Mouse (Mus musculus) cerebellum, postnatal 4 days (tissue): ENCODE data around the gene AI854703.
"Not testable (repeated sequence)": the region's sequence is repeated elsewhere in the genome, so short reads cannot be mapped to it uniquely, and the experiment has no call there.

Source experiments
- DNase-seq, 2 experiments: peaks; one replicate each; pipeline ENCODE4 v3.0.0; 2022; ENCODE audit warnings: low spot score in 2 of 2, mixed read lengths in 1 of 2

Gene AI854703

DNA sequence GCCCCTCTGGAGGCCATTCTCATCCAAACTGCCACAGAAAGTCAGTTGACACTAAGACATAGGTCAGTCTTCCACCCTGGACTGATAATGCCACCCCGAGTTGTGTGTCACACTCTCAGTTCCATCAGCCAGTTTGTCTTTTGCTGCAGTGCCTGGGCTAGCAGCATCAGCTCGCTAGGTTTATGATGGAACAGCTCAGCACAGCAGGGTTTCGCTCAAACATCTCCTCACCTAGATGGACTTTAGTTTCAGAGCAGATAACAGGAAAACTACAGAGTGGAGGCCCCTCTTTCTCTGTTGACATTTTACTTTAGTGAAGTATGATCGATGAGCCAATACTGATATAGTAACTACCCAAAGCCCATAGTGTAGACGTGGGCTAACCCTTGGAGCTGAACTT, 11.8 kb upstream of the AI854703 start:
- DNase-seq = no peak

DNA sequence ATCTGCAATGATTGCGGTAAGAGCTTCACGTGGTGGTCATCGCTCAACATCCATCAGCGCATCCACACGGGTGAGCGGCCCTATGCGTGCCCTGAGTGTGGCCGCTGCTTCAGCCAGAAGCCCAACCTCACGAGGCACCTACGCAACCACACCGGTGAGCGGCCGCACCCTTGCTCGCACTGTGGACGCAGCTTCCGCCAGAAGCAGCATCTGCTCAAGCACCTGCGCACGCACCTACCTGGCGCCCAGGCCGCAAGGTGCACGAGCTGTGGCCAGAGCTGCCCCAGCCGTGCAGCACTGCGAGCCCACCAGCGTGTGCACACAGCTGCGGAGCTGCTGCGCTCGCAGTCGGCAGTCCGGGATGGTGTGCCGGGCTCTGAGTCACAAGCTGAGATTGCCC, 6.5 kb upstream of the AI854703 start:
- DNase-seq = no peak

GRCm38 (mm10) chr6:48622186-48622843, 4.2 kb upstream of the AI854703 start:
- DNase-seq = not testable (repeated sequence)

- no peak for DNase-seq
Observed at GRCm38 (mm10) chr6:48623460-48623859, 3.1 kb upstream of the AI854703 start.

GRCm38 (mm10) chr6:48626984-48627383, 420 bp downstream of the AI854703 start:
- peak in 1 of 2 experiments; percentile 44 for DNase-seq

- no peak for DNase-seq
Observed at GRCm38 (mm10) chr6:48627511-48627924, 954 bp downstream of the AI854703 start.

GRCm38 (mm10) chr6:48628377-48628776, 1.8 kb downstream of the AI854703 start:
- DNase-seq = no peak

GRCm38 (mm10) chr6:48628808-48629660, 2.5 kb downstream of the AI854703 start:
- DNase-seq = peak in 1 of 2 experiments; percentile 40

- no peak for DNase-seq
Observed at GRCm38 (mm10) chr6:48629661-48630034, 3.1 kb downstream of the AI854703 start.

DNA sequence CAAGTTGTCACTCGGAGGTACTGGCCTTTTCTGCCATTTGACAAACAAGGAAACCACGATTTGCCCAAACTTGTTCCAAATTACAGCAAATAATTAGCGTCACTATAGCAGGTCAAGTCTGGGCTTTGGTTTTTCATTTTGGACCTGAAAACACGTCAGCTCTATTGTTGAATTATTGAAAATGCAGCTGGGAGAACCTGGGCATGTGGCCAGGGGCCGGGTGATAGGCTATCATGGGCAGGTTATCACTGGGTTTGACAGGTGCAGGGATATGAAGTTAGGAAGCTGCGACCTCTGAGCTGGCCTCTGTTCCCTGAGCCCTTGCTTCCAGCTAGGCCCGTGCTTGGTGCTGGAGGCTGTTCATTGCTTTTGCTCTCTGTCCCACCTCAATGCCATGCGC, 4.3 kb downstream of the AI854703 start:
- no peak for DNase-seq

- DNase-seq = no peak
Observed at GRCm38 (mm10) chr6:48635105-48635504, 8.5 kb downstream of the AI854703 start.

GRCm38 (mm10) chr6:48636515-48636914, 10.0 kb downstream of the AI854703 start:
- no peak for DNase-seq

GRCm38 (mm10) chr6:48637811-48638500, 11.4 kb downstream of the AI854703 start:
- no peak for DNase-seq

- DNase-seq = no peak
Observed at GRCm38 (mm10) chr6:48638553-48638952, 12.0 kb downstream of the AI854703 start.

GRCm38 (mm10) chr6:48641391-48641790, 14.8 kb downstream of the AI854703 start:
- no peak for DNase-seq

GRCm38 (mm10) chr6:48642764-48643292, 16.3 kb downstream of the AI854703 start:
- peak in 1 of 2 experiments; percentile 21 for DNase-seq

GRCm38 (mm10) chr6:48645660-48646308, 19.2 kb downstream of the AI854703 start:
- DNase-seq = peak in 1 of 2 experiments; percentile 64

- no peak for DNase-seq
Observed at GRCm38 (mm10) chr6:48646309-48646690, 19.7 kb downstream of the AI854703 start.

- DNase-seq = no peak
Observed at GRCm38 (mm10) chr6:48646995-48647394, 20.4 kb downstream of the AI854703 start, which contains the start of gene Gimap8. TSS of gene Gimap8 (plus strand) at chr6:48647234.

DNA sequence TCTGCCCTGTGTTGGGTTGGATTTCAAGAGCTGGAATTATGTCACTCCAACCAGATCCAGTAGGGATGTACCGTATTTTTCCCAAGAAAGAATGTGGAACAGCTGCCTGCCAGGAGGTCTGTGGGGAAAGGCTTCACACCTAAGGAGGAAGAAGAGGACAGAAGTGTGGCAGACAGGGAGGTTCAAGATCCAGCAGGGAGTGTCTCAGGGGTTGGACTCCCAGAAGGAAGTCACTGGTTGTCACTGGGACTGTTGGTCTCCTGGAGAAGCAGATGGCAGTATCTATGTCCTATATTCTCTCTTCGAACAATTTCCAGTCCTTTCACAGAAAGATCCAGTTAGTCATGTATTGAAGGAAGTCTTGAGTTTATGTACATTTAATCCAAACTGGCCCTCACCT, 21.0 kb downstream of the AI854703 start:
- no peak for DNase-seq

GRCm38 (mm10) chr6:48648779-48649178, 22.2 kb downstream of the AI854703 start:
- no peak for DNase-seq

DNA sequence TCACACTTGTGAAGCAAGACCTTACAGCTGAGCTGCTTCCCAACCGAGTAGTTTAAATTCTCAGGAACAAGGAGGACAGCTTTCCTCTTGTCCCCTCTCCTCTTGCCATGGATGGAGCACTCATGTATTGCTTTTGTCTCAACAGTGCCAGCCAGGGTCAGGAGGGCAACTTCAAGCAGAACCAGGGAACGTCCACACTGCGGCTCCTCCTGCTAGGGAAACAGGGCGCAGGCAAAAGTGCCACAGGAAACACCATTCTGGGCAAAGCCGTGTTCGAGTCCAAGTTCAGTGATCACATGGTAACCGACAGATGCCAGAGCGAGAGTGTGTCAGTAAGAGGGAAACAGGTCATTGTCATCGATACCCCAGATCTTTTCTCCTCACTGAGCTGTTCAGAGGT, 23.5 kb downstream of the AI854703 start:
- DNase-seq = no peak
